Comparison of ENCODE assay signal across 27 mouse cellular contexts in the genomic region with DNA sequence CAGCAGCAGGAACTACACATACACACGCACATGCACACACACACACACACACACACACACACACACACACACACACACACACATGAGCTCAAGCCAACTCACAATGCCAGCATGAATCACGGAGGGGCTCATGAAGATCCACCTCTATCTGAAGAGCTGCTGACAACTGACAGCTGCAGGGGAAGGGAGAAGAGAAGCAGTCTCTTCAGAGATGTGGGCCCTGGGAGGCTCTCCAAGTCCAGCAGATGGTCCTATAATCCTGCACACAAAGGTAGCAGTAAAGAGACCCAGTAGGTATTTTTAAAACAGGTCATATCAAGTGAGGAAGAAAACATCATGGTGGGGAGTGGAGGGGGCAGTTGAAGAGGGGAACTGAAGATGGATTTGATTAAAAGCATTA. TPM values are rescaled to one million over a fixed set of nuclear protein-coding genes. Genes with fewer than 3 reads are reported as not detected.
DNase-seq lines count a peak whose midpoint lies in the region; ATAC-seq and TF ChIP-seq lines count a peak whose summit lies in the region.
"Had no signal": no experiment of that assay in that cellular context is flagged by ENCODE, and none has a peak within 500 bp of the region (broad histone marks: within the 10 kb centered on the region; RNA-seq: fewer than 3 reads in every experiment).

No protein-coding gene starts in this region.

- no peaks in the 10 kb centered on the region for H3K27me3 ChIP-seq in forebrain, embryonic 14.5 days (replicated peaks; ENCODE audit: control insufficient read depth, insufficient read depth, low read length)
- H3K27me3 ChIP-seq in forebrain, embryonic 12.5 days: peaks cover 2% of the 10 kb centered on the region; the same call in 1 of the 2 replicates
- 0 out of 2 replicates have a peak, but pooled peaks cover 3% of the 10 kb centered on the region for H3K27me3 ChIP-seq in midbrain, postnatal 0 days (ENCODE audit: insufficient read depth, low read length)
- peaks cover 3% of the 10 kb centered on the region; the same call in 1 of the 2 replicates for H3K27me3 ChIP-seq in midbrain, embryonic 16.5 days (ENCODE audit: control insufficient read depth, insufficient read depth, low read depth, low read length)

- no peaks in the 10 kb centered on the region; the same call in 1 of the 2 replicates for H3K4me1 ChIP-seq in forebrain, embryonic 14.5 days (ENCODE audit: control insufficient read depth, insufficient read depth, low read length)
- peaks cover 4% of the 10 kb centered on the region; the same call in 1 of the 2 replicates for H3K4me1 ChIP-seq in forebrain, embryonic 12.5 days
- no peaks in the 10 kb centered on the region for H3K4me1 ChIP-seq in midbrain, postnatal 0 days (ENCODE audit: insufficient read depth, low read length)
- H3K4me1 ChIP-seq in midbrain, embryonic 16.5 days (ENCODE audit: control insufficient read depth, insufficient read depth, low read length): peaks cover 3% of the 10 kb centered on the region; the same call in 1 of the 2 replicates
- H3K4me1 ChIP-seq: embryonic facial prominence, embryonic 15.5 days; heart, embryonic 12.5 days; hindbrain, embryonic 10.5 days had no signal

- H3K9ac ChIP-seq in forebrain, embryonic 14.5 days (ENCODE audit: low read length): no peak overlapping the region
- no peak overlapping the region for H3K9ac ChIP-seq in forebrain, embryonic 12.5 days
- H3K9ac ChIP-seq in midbrain, postnatal 0 days (replicated peaks; ENCODE audit: low read length, poor library complexity, severe bottlenecking): no peak overlapping the region
- H3K9ac ChIP-seq in midbrain, embryonic 16.5 days (ENCODE audit: low read depth, low read length): no peak overlapping the region
- H3K9ac ChIP-seq: embryonic facial prominence, embryonic 15.5 days; heart, embryonic 12.5 days; hindbrain, embryonic 14.5 days had no signal

- peak; percentile 18 for DNase-seq in cerebellum, adult 9-11 months
- no peak for DNase-seq in cerebellum, postnatal 4 days (ENCODE audit: low spot score in 2 of 2)
- peak; percentile 35 for DNase-seq in forebrain, embryonic 14.5 days (ENCODE audit: low spot score)
- DNase-seq in midbrain, postnatal 0 days (ENCODE audit: low spot score): peak; percentile 22
- no peak for DNase-seq in layer of hippocampus, postnatal 25 days (ENCODE audit: extremely low spot score in 1 of 2, low spot score in 1 of 2)
- DNase-seq: adrenal gland, postnatal 10 days; embryo, embryonic 11 days; gastrocnemius, adult 2 months; gastrocnemius, postnatal 25 days had no signal

- no peak overlapping the region for H3K4me3 ChIP-seq in forebrain, embryonic 14.5 days (ENCODE audit: low read depth, low read length)
- H3K4me3 ChIP-seq in forebrain, embryonic 12.5 days (replicated peaks): no peak overlapping the region
- H3K4me3 ChIP-seq in midbrain, postnatal 0 days (ENCODE audit: low read depth, low read length): no peak overlapping the region
- H3K4me3 ChIP-seq in midbrain, embryonic 16.5 days (ENCODE audit: low read depth, low read length): no peak overlapping the region
- H3K4me3 ChIP-seq: embryonic facial prominence, embryonic 15.5 days; erythroblast, embryonic 14.5 days; forebrain, embryonic 10.5 days; gastrocnemius, adult 2 months; heart, embryonic 12.5 days; hindbrain, embryonic 10.5 days had no signal

- peak; percentile 26; the same call in 1 of the 2 replicates for ATAC-seq in forebrain, embryonic 14.5 days
- ATAC-seq in forebrain, embryonic 12.5 days (ENCODE audit: low FRiP score): no peak
- ATAC-seq in midbrain, postnatal 0 days (ENCODE audit: low FRiP score): no peak
- no peak for ATAC-seq in midbrain, embryonic 16.5 days
- ATAC-seq: forebrain, embryonic 16.5 days; inflammation-experienced regulatory T-cells, adult 6 months; intestine, postnatal 0 days had no signal

- no peaks in the 10 kb centered on the region for H3K9me3 ChIP-seq in forebrain, embryonic 14.5 days (replicated peaks; ENCODE audit: control insufficient read depth, low read length)
- H3K9me3 ChIP-seq in forebrain, embryonic 12.5 days: no peaks in the 10 kb centered on the region
- H3K9me3 ChIP-seq in midbrain, postnatal 0 days (ENCODE audit: low read length): no peaks in the 10 kb centered on the region
- H3K9me3 ChIP-seq in midbrain, embryonic 16.5 days (replicated peaks; ENCODE audit: control insufficient read depth, low read length, poor library complexity, severe bottlenecking): no peaks in the 10 kb centered on the region
- H3K9me3 ChIP-seq: embryonic facial prominence, embryonic 15.5 days; forebrain, embryonic 10.5 days; heart, embryonic 12.5 days; hindbrain, embryonic 10.5 days had no signal

- H3K27ac ChIP-seq in forebrain, embryonic 14.5 days (ENCODE audit: low read depth, low read length): no peak overlapping the region
- H3K27ac ChIP-seq in forebrain, embryonic 12.5 days: no peak overlapping the region
- H3K27ac ChIP-seq in midbrain, postnatal 0 days (ENCODE audit: low read depth, low read length): no peak overlapping the region
- H3K27ac ChIP-seq in midbrain, embryonic 16.5 days (ENCODE audit: low read length): no peak overlapping the region
- H3K27ac ChIP-seq: embryonic facial prominence, embryonic 15.5 days; forebrain, embryonic 10.5 days; gastrocnemius, adult 2 months; hindbrain, embryonic 10.5 days; hindbrain, embryonic 14.5 days had no signal

- no peak for TF ChIP-seq CTCF in midbrain, postnatal 0 days (IDR thresholded peaks at IDR 0.05)

- H3K4me2 ChIP-seq in forebrain, embryonic 14.5 days (ENCODE audit: low read length): no peak overlapping the region
- H3K4me2 ChIP-seq in forebrain, embryonic 12.5 days: no peak overlapping the region
- H3K4me2 ChIP-seq in midbrain, postnatal 0 days (ENCODE audit: low read depth, low read length, poor library complexity, severe bottlenecking): no peak overlapping the region
- no peak overlapping the region for H3K4me2 ChIP-seq in midbrain, embryonic 16.5 days (ENCODE audit: low read length)
- H3K4me2 ChIP-seq: embryonic facial prominence, embryonic 15.5 days; heart, embryonic 12.5 days; hindbrain, embryonic 14.5 days had no signal

- 61% methylated on average over 2 of the region's 2 CpGs for WGBS in forebrain, embryonic 14.5 days
- 75% methylated on average over 2 of the region's 2 CpGs for WGBS in forebrain, embryonic 12.5 days
- 66% methylated on average over 2 of the region's 2 CpGs for whole genome bisulfite sequencing in midbrain, postnatal 0 days
- 90% methylated on average over 2 of the region's 2 CpGs for WGBS in midbrain, embryonic 16.5 days

- no peaks in the 10 kb centered on the region for H3K36me3 ChIP-seq in forebrain, embryonic 14.5 days (ENCODE audit: control insufficient read depth, insufficient read depth, low read length)
- H3K36me3 ChIP-seq in forebrain, embryonic 12.5 days (replicated peaks): no peaks in the 10 kb centered on the region
- no peaks in the 10 kb centered on the region for H3K36me3 ChIP-seq in midbrain, postnatal 0 days (ENCODE audit: insufficient read depth, low read length)
- H3K36me3 ChIP-seq in midbrain, embryonic 16.5 days (ENCODE audit: control insufficient read depth, insufficient read depth, low read length): no peaks in the 10 kb centered on the region
- H3K36me3 ChIP-seq: embryonic facial prominence, embryonic 15.5 days; forebrain, embryonic 10.5 days; heart, embryonic 12.5 days; hindbrain, embryonic 10.5 days had no signal

RNA-seq across cellular contexts. Expression of gene Scgn, which starts 7.8 kb away (rescaled TPM):
- polyA plus RNA-seq in forebrain, embryonic 14.5 days (2014; fragmentation: Nextera tagmentation; extraction: Ambion mirVana): 4.2 and 5.3 TPM in 2 replicates
- polyA plus RNA-seq in forebrain, embryonic 12.5 days (2016; fragmentation: Nextera tagmentation; extraction: Ambion mirVana): 1.5 and 1.9 TPM in 2 replicates
- total RNA-seq in midbrain, postnatal 0 days (2014; rRNA removed): 0.28 and 0.82 TPM in 2 replicates
- polyA plus RNA-seq in midbrain, postnatal 0 days (2015; fragmentation: Nextera tagmentation; extraction: Ambion mirVana): 2.0 and 2.2 TPM in 2 replicates
- 1.3 and 2.6 TPM in 2 replicates for polyA plus RNA-seq in midbrain, embryonic 16.5 days (2015; fragmentation: Nextera tagmentation; extraction: Ambion mirVana)
- 1 to 10 TPM; 1.0 to 2.2 TPM for total RNA-seq in layer of hippocampus, postnatal 25 days (2021)
- total RNA-seq: common myeloid progenitor, adult 5-6 weeks; gastrocnemius, adult 2 months; gastrocnemius, postnatal 25 days; granulocyte monocyte progenitor cell, adult 5-6 weeks; heart, adult 8-10 months; heart, postnatal 25 days; MEL had no signal
- polyA plus RNA-seq: C2C12; erythroblast, embryonic 14.5 days; forebrain, embryonic 10.5 days; heart, embryonic 12.5 days; heart, embryonic 16.5 days; hindbrain, embryonic 10.5 days; inflammation-experienced regulatory T-cells, adult 6 months had no signal

Comparison
In these comparisons a context has a peak if more than half of its experiments do, and no peak if none do; other contexts are left out.
1. DNase-seq: peak in cerebellum, adult 9-11 months (single experiment), forebrain, embryonic 14.5 days (single experiment) and midbrain, postnatal 0 days (single experiment); none in cerebellum, postnatal 4 days (0 of 2) and layer of hippocampus, postnatal 25 days (0 of 2).